Mouse (Mus musculus) Muller cell, postnatal 12 days (primary cell): ENCODE data around the gene Rps5.
"Not testable (repeated sequence)": the region's sequence is repeated elsewhere in the genome, so short reads cannot be mapped to it uniquely, and the experiment has no call there.

Source experiments
- DNase-seq: peaks from one replicate; pipeline ENCODE4 v3.0.0-alpha.2; 2015; ENCODE audit errors: inconsistent ontology term

The Rps5 gene

GRCm38 (mm10) chr7:12921705-12922465, at the start of gene Rps5:
Rps5 (plus strand) TSS chr7:12922290.
- DNase-seq = peak; percentile 97

- no peak for DNase-seq
These were observed 47.8 kb upstream of the Rps5 start for GRCm38 (mm10) chr7:12874301-12874700.

- no peak for DNase-seq
These were observed 42.1 kb upstream of the Rps5 start for GRCm38 (mm10) chr7:12880036-12880435.

GRCm38 (mm10) chr7:12880497-12880896, 41.6 kb upstream of the Rps5 start:
- DNase-seq = not testable (repeated sequence)

- DNase-seq = peak; percentile 92
These were observed 41.0 kb upstream of the Rps5 start, which contains the start of gene Zfp128 for GRCm38 (mm10) chr7:12880911-12881660. Zfp128 (plus strand) TSS chr7:12881177.

DNA sequence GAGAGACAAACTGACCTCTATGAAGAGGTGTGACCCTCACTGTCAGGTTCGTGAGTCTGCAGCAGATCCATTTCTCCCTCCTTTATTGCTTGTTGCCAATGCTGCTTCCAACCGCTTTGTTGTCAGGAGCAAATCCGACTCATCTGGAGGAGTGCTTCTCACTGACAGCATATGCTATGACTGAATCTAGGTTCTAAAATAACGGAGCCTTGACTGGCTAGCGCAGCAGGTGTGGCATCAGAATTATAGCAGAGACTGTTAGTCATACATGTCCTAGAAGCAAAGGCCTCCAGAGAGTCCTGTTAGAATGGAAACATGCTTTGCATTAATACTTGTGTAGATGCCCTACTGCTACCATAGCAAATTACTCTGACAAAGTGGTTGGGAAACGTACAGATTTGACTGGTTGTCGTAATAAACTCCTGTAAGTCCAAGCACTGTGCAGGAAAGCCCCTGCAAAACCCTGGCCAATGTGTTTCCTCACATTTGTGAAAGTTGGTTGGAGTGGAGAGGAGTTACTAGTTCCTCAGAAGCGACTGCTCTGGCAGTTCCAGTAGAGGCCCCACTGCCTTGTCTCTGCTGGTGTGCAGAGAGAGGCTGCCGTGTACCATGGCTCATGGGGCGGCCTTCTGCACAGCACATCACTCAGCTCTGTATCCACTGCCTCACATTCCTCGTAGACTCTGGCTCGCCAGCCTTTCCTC, 35.4 kb upstream of the Rps5 start:
- DNase-seq = no peak

GRCm38 (mm10) chr7:12887585-12887984, 34.5 kb upstream of the Rps5 start:
- DNase-seq = no peak

DNA sequence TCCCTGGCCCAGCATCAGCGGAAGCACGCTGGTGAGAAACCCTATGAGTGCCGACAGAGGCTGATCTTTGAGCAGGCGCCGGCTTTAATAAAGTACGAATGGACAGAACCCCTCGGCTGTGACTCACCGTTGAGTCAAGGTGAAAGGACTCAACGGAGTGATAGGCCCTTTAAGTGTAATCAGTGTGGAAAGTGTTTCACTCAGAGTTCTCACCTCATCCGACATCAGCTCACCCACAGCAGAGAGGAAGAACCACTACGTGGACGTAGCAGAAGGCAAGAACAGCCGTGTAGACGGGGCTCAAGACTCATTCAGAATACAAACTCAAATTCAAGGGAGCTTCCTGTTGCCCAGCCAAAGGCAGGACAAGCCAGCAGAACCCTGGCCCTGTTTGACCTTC, 31.2 kb upstream of the Rps5 start:
- no peak for DNase-seq

DNA sequence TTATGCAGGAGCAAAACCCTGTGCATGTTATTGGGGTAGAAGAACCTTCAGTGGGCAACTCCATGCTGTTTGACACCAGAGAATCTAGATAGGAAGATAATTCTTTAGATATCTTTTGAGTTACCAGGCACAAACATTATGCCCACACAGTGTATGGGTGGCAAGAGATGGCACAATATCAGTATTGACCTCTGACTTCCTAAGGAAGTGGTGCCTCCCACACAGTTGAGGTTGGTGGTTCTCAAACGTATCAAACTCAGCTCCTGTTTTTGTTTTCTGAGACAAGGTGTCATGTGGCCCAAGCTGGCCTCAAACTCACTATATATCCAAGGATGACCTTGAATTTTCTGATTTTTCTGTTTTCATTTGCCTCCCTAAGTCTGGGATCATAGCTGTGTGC, 30.8 kb upstream of the Rps5 start:
- no peak for DNase-seq

DNA sequence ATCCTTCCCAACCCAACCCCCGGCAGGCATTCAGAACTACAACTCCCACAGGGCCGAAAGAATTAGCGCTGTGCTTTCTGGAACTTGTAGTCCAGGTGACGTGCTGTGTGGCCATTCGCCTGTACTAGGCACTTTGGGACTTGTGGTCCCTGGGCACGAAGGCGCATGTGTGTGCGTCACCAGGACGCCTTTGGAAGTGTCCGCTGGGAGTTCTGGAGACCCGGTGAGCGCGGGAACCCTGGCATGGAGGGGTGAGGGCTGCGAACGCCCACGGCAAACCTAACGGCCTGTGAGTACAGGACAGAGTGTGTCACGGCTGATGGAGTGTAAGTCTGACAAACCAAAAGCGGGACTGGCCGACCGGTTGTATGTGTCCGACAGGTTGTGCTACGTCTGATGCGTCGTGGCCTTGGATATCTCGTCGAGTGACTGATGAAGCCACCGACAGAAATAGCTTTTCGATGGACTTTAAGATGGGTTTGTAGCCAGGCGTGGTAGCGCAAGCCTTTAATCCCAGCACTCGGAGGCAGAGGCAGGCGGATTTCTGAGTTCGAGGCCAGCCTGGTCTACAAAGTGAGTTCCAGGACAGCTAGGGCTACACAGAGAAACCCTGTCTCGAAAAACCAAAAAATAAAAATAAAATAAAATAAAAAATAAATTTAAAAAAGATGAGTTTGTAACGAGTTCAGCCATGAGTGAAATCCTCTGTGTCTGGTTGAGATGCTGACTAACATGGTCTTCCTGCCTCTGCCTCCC, 24.3 kb upstream of the Rps5 start, which contains the start of gene Zscan22:
Zscan22 (plus strand) TSS at position 161 of the 756 bp plus-strand sequence.
- DNase-seq = peak; percentile 93

- DNase-seq = no peak
These were observed 20.6 kb upstream of the Rps5 start for GRCm38 (mm10) chr7:12901517-12901916.

DNA sequence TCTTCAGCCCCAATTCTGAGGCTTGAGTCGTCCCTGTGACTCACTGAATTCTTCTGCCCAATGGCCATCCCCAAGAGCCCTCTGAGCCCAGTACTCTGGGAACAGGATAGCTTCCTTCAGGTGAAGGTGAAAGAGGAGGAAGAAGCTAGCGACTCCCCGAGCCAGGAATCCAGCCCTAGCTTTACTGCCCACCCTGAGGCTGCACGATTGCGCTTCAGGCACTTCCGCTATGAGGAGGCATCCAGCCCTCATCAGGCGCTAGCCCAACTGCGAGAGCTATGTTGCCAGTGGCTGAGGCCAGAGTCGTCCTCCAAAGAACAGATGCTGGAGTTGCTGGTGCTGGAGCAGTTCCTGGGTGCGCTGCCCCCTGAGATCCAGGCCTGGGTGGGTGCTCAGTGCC, 18.5 kb upstream of the Rps5 start:
- no peak for DNase-seq

DNA sequence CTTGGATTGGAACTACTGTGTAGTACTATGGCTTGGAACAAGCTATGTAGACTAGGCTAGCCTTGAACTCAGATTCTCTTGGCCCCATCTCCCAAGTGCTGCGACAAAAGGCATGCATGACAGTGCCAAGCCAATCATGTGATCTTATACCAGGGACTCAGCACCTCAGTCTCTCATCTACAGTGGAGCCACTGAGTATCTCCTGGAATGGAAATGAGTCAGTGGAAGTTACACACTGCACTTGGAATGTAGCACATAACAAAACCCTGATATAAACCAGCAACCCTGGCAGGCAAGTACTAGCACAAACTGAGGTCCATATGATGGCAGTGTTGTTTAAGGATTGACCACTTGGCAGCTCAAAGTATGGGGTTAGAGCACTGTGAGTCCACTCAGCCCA, 16.9 kb upstream of the Rps5 start:
- DNase-seq = peak; percentile 50

GRCm38 (mm10) chr7:12909498-12909962, 12.6 kb upstream of the Rps5 start:
- peak; percentile 34 for DNase-seq

DNA sequence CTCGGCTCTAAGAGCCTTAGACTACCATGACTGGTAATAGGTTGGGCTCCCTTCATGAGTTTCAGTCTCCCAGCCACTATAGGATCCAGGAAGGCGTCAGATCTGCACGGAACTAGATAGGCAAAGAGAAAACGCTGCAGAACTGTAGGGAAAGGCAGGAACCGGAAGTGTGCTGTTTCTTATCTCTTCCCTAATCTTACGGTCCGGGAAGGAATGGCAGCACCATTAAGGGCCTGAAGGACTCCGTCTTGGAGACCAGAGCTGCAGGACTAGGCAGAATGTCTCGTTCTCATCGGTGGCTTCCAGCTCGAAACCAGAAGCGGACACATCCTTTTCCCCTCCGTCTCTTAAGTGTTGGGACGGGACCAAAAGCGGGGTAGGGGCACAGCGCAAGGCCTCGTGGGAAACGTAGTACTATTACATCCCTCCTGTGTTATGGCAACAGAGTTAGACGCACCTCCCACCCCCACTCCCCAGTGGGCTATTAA, 11.9 kb upstream of the Rps5 start:
- DNase-seq = peak; percentile 64

GRCm38 (mm10) chr7:12913556-12913955, 8.5 kb upstream of the Rps5 start:
- no peak for DNase-seq

DNA sequence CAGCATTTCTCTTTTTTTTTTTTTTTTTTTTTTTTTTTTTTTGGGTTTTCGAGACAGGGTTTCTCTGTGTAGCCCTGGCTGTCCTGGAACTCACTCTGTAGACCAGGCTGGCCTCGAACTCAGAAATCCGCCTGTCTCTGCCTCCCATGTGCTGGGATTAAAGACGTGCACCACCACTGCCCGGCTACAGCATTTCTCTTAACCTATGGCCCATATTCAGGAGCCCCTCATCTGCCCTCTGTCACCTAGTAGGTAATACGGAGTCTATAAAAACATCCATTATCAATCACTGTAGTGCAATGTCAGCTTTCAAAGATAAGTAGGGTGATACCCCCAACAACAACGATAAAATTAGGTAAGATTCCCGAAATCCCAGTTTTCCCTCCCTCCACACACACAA, 1.6 kb upstream of the Rps5 start:
- not testable (repeated sequence) for DNase-seq

DNA sequence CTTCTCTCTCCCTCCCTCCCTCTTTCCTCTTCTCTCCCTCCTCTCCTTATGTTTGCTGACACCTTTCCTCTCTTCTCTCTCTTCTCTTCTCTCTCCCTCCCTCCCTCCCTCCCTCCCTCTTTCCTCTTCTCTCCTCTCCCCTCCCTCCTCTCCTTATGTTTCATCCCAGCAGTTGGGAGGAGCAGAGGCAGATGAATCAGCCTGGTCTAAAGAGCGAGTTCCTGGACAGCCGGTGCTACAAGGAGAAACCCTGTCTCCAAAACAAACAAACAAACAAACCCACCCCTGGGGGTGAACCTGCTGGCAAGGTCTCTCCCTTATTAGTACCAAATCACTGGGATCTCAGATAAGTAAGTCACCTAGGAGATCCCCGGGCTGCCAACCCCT, 779 bp upstream of the Rps5 start:
- no peak for DNase-seq

- peak; percentile 5 for DNase-seq
These were observed 639 bp downstream of the Rps5 start for GRCm38 (mm10) chr7:12922729-12923128.

DNA sequence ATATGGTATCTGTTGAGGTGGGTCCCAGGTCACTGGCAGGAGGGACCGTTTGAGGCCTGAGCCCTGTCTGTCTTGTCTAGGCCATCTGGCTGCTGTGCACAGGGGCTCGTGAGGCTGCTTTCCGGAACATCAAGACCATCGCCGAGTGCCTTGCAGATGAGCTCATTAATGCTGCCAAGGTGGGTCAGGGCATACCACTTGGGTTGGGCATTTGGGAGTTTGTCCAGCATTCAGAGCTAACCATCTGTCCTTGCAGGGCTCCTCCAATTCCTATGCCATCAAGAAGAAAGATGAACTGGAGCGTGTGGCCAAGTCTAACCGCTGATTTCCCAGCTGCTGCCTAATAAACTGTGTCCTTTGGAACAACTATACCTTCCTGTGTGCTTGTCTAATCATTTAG, 4.2 kb downstream of the Rps5 start:
- no peak for DNase-seq

DNA sequence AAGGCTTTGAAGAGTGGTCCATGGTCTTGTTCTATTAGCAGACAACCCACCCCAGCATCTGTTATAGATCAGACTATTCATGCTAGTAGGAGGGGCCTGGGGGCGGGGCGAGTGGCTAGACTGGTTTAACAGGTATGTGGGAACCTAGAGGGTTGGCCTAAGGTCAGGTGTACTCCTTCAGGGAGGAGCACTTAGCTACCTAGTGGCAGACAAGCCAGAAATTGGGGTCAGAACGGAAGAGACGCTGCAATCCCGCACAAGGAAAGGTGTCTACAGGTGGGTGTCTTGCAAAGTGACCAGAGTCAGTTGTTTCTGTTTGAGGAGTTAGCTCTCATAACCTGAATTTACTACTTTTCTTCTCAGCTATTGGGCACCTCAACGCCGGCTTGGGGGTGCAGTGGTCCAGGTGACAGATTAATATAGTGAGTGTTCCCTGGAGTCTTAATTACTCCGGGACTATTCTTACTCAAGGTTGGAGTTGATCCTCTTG, 5.1 kb downstream of the Rps5 start, which contains the start of gene Rnf225:
Rnf225 (plus strand) TSS at position 226 of the 490 bp plus-strand sequence.
- DNase-seq = no peak
